Mouse (Mus musculus) left cerebral cortex, adult 9 months (tissue): Measurements from ENCODE around the gene Ptpn13.

ENCODE experiments used
- DNase-seq, 2 experiments: peaks; one replicate each; pipeline ENCODE4 v3.0.0; 2022; ENCODE audit warnings: low spot score in 2 of 2

Ptpn13 gene

GRCm38 (mm10) chr5:103647320-103647719, 222.3 kb downstream of the Ptpn13 start:
- no peak for DNase-seq
